8 mouse cellular contexts compared by ENCODE assay signal in the genomic region with DNA sequence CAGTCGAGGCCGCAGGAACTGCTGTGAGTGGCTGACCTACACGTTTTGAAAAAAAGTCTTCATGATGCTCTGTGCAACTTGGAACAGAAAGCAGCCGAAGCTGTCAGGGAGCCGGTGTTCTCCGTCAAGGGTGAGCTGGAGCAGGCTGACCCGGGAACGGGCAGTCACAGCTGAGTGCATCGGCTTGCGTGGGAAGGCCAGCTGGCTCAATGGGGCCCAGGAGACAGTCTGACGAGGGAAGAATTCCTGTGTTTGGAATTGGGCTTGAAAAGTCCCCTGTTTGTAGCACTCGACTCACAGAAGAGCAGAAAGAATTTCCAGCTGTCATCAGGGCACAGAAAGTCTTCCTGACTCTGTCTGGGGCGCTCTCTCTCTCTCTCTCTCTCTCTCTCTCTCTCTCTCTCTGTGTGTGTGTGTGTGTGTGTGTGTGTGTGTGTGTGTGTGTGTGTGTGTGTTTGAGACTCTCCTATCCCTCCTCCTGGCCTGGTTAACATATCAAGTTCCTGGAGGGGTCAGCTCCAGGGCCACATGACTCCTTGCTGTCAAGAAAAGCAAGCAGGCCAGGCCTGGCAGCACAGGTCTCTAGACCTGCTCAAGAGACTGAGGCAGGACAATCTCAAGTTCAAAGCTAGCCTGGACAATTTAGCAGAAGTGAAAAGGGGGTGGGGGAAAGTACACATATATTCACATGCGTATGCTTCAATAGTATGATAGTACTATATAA.
A peak's percentile ranks its signal among the peaks of the same experiment; 100 is the strongest.
DNase-seq lines count a peak whose midpoint lies in the region; ATAC-seq lines count a peak whose summit lies in the region.

No protein-coding gene starts in this region.

- H3K27me3 ChIP-seq in embryonic facial prominence, embryonic 12.5 days = no peaks in the 10 kb centered on the region

- H3K9ac ChIP-seq in embryonic facial prominence, embryonic 12.5 days = no peak overlapping the region

- peak overlapping the region; percentile 76 for H3K27ac ChIP-seq in embryonic facial prominence, embryonic 12.5 days

- no peak for ATAC-seq in embryonic facial prominence, embryonic 12.5 days (ENCODE audit: insufficient number of reproducible peaks, insufficient read depth, low FRiP score, low TSS enrichment)
- no peak for ATAC-seq in granulocyte monocyte progenitor cell, adult 5-6 weeks (replicated peaks; ENCODE audit: poor library complexity, severe bottlenecking)

- H3K9me3 ChIP-seq in embryonic facial prominence, embryonic 12.5 days = no peaks in the 10 kb centered on the region

- intact Hi-C loops in heart, postnatal 25 days (cut with DNase I) = no loop called here

- no peak overlapping the region for H3K4me3 ChIP-seq in embryonic facial prominence, embryonic 12.5 days

- peaks cover 35% of the 10 kb centered on the region for H3K4me1 ChIP-seq in embryonic facial prominence, embryonic 12.5 days

- DNase-seq in adrenal gland, postnatal 14 days = peak; percentile 65
- peak; percentile 81 for DNase-seq in heart, postnatal 25 days (ENCODE audit: low spot score)
- peak; percentile 91 to 95 for DNase-seq in kidney, postnatal 4 days
- peak; percentile 62 for DNase-seq in ovary, postnatal 14 days (ENCODE audit: low spot score)
- no peak for DNase-seq in urinary bladder, postnatal 10 days (ENCODE audit: low spot score)
- no peak for DNase-seq in layer of hippocampus, postnatal 10 days (ENCODE audit: low spot score in 2 of 2)

- WGBS in embryonic facial prominence, embryonic 12.5 days = 25% methylated on average over 14 of the region's 14 CpGs

- no peak overlapping the region for H3K4me2 ChIP-seq in embryonic facial prominence, embryonic 12.5 days (replicated peaks)

- H3K36me3 ChIP-seq in embryonic facial prominence, embryonic 12.5 days = no peaks in the 10 kb centered on the region

Comparison
In these comparisons a context has a peak if more than half of its experiments do, and no peak if none do; other contexts are left out.
1. DNase-seq: peak in adrenal gland, postnatal 14 days (single experiment), heart, postnatal 25 days (single experiment), kidney, postnatal 4 days (2 of 2) and ovary, postnatal 14 days (single experiment); none in urinary bladder, postnatal 10 days (single experiment) and layer of hippocampus, postnatal 10 days (0 of 2).